Mouse (Mus musculus): ENCODE data around the gene Astn2. TPM values are rescaled to one million over a fixed set of nuclear protein-coding genes. Genes with fewer than 3 reads are reported as not detected.

Gene Astn2
- polyA plus RNA-seq, 1 experiment = not detected

DNA sequence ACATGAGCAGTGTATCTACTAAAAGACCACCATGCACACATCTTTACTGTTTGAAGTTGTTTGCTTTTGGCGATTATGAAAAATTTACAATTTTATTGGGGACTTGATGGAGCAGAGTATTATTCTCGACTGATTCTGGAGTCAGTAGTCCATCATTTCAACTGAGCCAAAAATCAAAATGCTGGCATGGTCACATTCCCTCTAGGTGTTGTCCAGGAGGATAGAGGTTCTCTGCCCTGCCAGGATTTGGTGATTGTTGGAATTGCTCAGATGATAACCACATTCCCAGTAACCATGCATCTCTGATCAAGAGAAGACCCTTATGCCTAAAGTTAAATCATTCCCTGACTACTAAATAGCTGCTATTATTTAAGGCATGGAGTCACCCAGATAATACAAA lies 83.4 kb downstream of the Astn2 start:
- no peaks in the 10 kb centered on the region for H3K79me2 ChIP-seq (ENCODE audit: control insufficient read depth, insufficient read depth)
- no peak overlapping the region for H3ac ChIP-seq (ENCODE audit: control insufficient read depth, insufficient read length)
- H3K4me2 ChIP-seq (ENCODE audit: low read depth) = no peak overlapping the region
- no peak overlapping the region for H3K4me3 ChIP-seq
- H3K36me3 ChIP-seq (ENCODE audit: control insufficient read depth, insufficient read depth) = no peaks in the 10 kb centered on the region
- no peaks in the 10 kb centered on the region for H3K27me3 ChIP-seq (ENCODE audit: control insufficient read depth, insufficient read depth, insufficient read length)
- TF ChIP-seq POLR2A (IDR thresholded peaks at IDR 0.05; ENCODE audit: insufficient read length, low read depth) (no peak), POLR2AphosphoS2 (IDR thresholded peaks at IDR 0.05; ENCODE audit: insufficient read length, low read depth) (no peak), REST (IDR thresholded peaks at IDR 0.05; ENCODE audit: insufficient read depth, insufficient read length) (no peak), SRF (IDR thresholded peaks at IDR 0.05; ENCODE audit: control insufficient read depth, insufficient read length, low read depth) (no peak), E2F4 (IDR thresholded peaks at IDR 0.05; ENCODE audit: insufficient read depth) (no peak), CEBPB (IDR thresholded peaks at IDR 0.05; ENCODE audit: insufficient read depth, poor library complexity, severe bottlenecking) (no peak), USF1 (IDR thresholded peaks at IDR 0.05; ENCODE audit: low read depth) (no peak), TCF3 (IDR thresholded peaks at IDR 0.05; ENCODE audit: insufficient read length, low read depth) (no peak), MAX (IDR thresholded peaks at IDR 0.05; ENCODE audit: low read depth) (no peak), TCF12 (IDR thresholded peaks at IDR 0.05; ENCODE audit: insufficient read depth, poor library complexity, severe bottlenecking) (no peak), MYOD1 (IDR thresholded peaks at IDR 0.05; ENCODE audit: control insufficient read depth in 1 of 3, insufficient read length in 2 of 3, low read depth in 2 of 3) (no peak), MYOG (IDR thresholded peaks at IDR 0.05; ENCODE audit: control insufficient read depth in 1 of 3, insufficient read depth in 1 of 3, insufficient read length in 2 of 3, low read depth in 2 of 3) (no peak)

GRCm38 (mm10) chr4:66314806-66315484 lies 89.5 kb downstream of the Astn2 start:
- Histone ChIP-seq H3K27me3 (ENCODE audit: control insufficient read depth, insufficient read depth, insufficient read length) (no peaks in the 10 kb centered on the region), H3K4me2 (ENCODE audit: low read depth) (no peak overlapping the region), H3K4me3 (no peak overlapping the region), H3K79me2 (ENCODE audit: control insufficient read depth, insufficient read depth) (no peaks in the 10 kb centered on the region), H3K36me3 (ENCODE audit: control insufficient read depth, insufficient read depth) (no peaks in the 10 kb centered on the region), H3ac (ENCODE audit: control insufficient read depth, insufficient read length) (no peak overlapping the region)
- no peak for TF ChIP-seq SRF (IDR thresholded peaks at IDR 0.05; ENCODE audit: control insufficient read depth, insufficient read length, low read depth)
- TF ChIP-seq MYOG (IDR thresholded peaks at IDR 0.05; ENCODE audit: control insufficient read depth in 1 of 3, insufficient read depth in 1 of 3, insufficient read length in 2 of 3, low read depth in 2 of 3) = no peak
- no peak for TF ChIP-seq POLR2A (IDR thresholded peaks at IDR 0.05; ENCODE audit: insufficient read length, low read depth)
- TF ChIP-seq TCF3 (IDR thresholded peaks at IDR 0.05; ENCODE audit: insufficient read length, low read depth) = no peak
- TF ChIP-seq USF1 (IDR thresholded peaks at IDR 0.05; ENCODE audit: low read depth) = no peak
- TF ChIP-seq REST (IDR thresholded peaks at IDR 0.05; ENCODE audit: insufficient read depth, insufficient read length) = no peak
- no peak for TF ChIP-seq CEBPB (IDR thresholded peaks at IDR 0.05; ENCODE audit: insufficient read depth, poor library complexity, severe bottlenecking)
- TF ChIP-seq MYOD1 (IDR thresholded peaks at IDR 0.05; ENCODE audit: control insufficient read depth in 1 of 3, insufficient read length in 2 of 3, low read depth in 2 of 3) = no peak
- TF ChIP-seq TCF12 (IDR thresholded peaks at IDR 0.05; ENCODE audit: insufficient read depth, poor library complexity, severe bottlenecking) = no peak
- TF ChIP-seq POLR2AphosphoS2 (IDR thresholded peaks at IDR 0.05; ENCODE audit: insufficient read length, low read depth) = no peak

DNA sequence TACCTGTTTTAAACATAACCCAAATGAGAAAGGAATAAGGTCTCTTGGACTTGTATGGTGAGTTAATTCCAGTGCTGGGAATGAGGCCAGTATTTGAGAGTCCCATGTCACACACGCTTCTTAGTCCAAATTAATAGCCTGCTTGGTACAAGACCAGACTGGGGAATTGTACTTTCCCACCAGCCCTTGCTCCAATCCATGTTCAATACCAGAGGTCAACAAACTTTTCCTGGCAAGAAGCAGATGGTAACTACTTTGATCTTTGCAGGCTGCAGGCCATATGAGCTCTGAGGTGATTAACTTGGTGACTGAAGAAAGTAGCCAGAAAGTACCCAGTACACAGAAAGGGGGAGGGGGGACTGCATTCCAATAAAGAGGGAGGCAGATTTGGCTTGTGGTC lies 91.7 kb downstream of the Astn2 start:
- H3ac ChIP-seq (ENCODE audit: control insufficient read depth, insufficient read length) = no peak overlapping the region
- no peaks in the 10 kb centered on the region for H3K79me2 ChIP-seq (ENCODE audit: control insufficient read depth, insufficient read depth)

GRCm38 (mm10) chr4:66310315-66311020 lies 93.9 kb downstream of the Astn2 start:
- H3K4me3 ChIP-seq = no peak overlapping the region
- H3K27me3 ChIP-seq (ENCODE audit: control insufficient read depth, insufficient read depth, insufficient read length) = no peaks in the 10 kb centered on the region
- H3K4me2 ChIP-seq (ENCODE audit: low read depth) = no peak overlapping the region
- TF ChIP-seq E2F4 (IDR thresholded peaks at IDR 0.05; ENCODE audit: insufficient read depth) (no peak), MYOG (IDR thresholded peaks at IDR 0.05; ENCODE audit: control insufficient read depth in 1 of 3, insufficient read depth in 1 of 3, insufficient read length in 2 of 3, low read depth in 2 of 3) (no peak), TCF3 (IDR thresholded peaks at IDR 0.05; ENCODE audit: insufficient read length, low read depth) (no peak), REST (IDR thresholded peaks at IDR 0.05; ENCODE audit: insufficient read depth, insufficient read length) (no peak), USF1 (IDR thresholded peaks at IDR 0.05; ENCODE audit: low read depth) (no peak), POLR2AphosphoS2 (IDR thresholded peaks at IDR 0.05; ENCODE audit: insufficient read length, low read depth) (no peak), MYOD1 (IDR thresholded peaks at IDR 0.05; ENCODE audit: control insufficient read depth in 1 of 3, insufficient read length in 2 of 3, low read depth in 2 of 3) (no peak), SRF (IDR thresholded peaks at IDR 0.05; ENCODE audit: control insufficient read depth, insufficient read length, low read depth) (no peak), CEBPB (IDR thresholded peaks at IDR 0.05; ENCODE audit: insufficient read depth, poor library complexity, severe bottlenecking) (no peak), TCF12 (IDR thresholded peaks at IDR 0.05; ENCODE audit: insufficient read depth, poor library complexity, severe bottlenecking) (no peak), MAX (IDR thresholded peaks at IDR 0.05; ENCODE audit: low read depth) (no peak), POLR2A (IDR thresholded peaks at IDR 0.05; ENCODE audit: insufficient read length, low read depth) (no peak)
- H3K36me3 ChIP-seq (ENCODE audit: control insufficient read depth, insufficient read depth) = no peaks in the 10 kb centered on the region
- no peaks in the 10 kb centered on the region for H3K79me2 ChIP-seq (ENCODE audit: control insufficient read depth, insufficient read depth)
- no peak overlapping the region for H3ac ChIP-seq (ENCODE audit: control insufficient read depth, insufficient read length)

More for the DNA sequence above, 91.7 kb downstream of the Astn2 start:
- Histone ChIP-seq H3K36me3 (ENCODE audit: control insufficient read depth, insufficient read depth) (no peaks in the 10 kb centered on the region), H3K4me3 (no peak overlapping the region), H3K27me3 (ENCODE audit: control insufficient read depth, insufficient read depth, insufficient read length) (no peaks in the 10 kb centered on the region), H3K4me2 (ENCODE audit: low read depth) (no peak overlapping the region)
- TF ChIP-seq E2F4 (IDR thresholded peaks at IDR 0.05; ENCODE audit: insufficient read depth) (no peak), MYOD1 (IDR thresholded peaks at IDR 0.05; ENCODE audit: control insufficient read depth in 1 of 3, insufficient read length in 2 of 3, low read depth in 2 of 3) (no peak), USF1 (IDR thresholded peaks at IDR 0.05; ENCODE audit: low read depth) (no peak), TCF3 (IDR thresholded peaks at IDR 0.05; ENCODE audit: insufficient read length, low read depth) (no peak), MYOG (IDR thresholded peaks at IDR 0.05; ENCODE audit: control insufficient read depth in 1 of 3, insufficient read depth in 1 of 3, insufficient read length in 2 of 3, low read depth in 2 of 3) (no peak), POLR2A (IDR thresholded peaks at IDR 0.05; ENCODE audit: insufficient read length, low read depth) (no peak), CEBPB (IDR thresholded peaks at IDR 0.05; ENCODE audit: insufficient read depth, poor library complexity, severe bottlenecking) (no peak), TCF12 (IDR thresholded peaks at IDR 0.05; ENCODE audit: insufficient read depth, poor library complexity, severe bottlenecking) (no peak), MAX (IDR thresholded peaks at IDR 0.05; ENCODE audit: low read depth) (no peak), REST (IDR thresholded peaks at IDR 0.05; ENCODE audit: insufficient read depth, insufficient read length) (no peak), POLR2AphosphoS2 (IDR thresholded peaks at IDR 0.05; ENCODE audit: insufficient read length, low read depth) (no peak), SRF (IDR thresholded peaks at IDR 0.05; ENCODE audit: control insufficient read depth, insufficient read length, low read depth) (no peak)

All from myocyte (in vitro differentiated cells).